Mouse (Mus musculus): ENCODE data around the gene Ybey.

Ybey gene

DNA sequence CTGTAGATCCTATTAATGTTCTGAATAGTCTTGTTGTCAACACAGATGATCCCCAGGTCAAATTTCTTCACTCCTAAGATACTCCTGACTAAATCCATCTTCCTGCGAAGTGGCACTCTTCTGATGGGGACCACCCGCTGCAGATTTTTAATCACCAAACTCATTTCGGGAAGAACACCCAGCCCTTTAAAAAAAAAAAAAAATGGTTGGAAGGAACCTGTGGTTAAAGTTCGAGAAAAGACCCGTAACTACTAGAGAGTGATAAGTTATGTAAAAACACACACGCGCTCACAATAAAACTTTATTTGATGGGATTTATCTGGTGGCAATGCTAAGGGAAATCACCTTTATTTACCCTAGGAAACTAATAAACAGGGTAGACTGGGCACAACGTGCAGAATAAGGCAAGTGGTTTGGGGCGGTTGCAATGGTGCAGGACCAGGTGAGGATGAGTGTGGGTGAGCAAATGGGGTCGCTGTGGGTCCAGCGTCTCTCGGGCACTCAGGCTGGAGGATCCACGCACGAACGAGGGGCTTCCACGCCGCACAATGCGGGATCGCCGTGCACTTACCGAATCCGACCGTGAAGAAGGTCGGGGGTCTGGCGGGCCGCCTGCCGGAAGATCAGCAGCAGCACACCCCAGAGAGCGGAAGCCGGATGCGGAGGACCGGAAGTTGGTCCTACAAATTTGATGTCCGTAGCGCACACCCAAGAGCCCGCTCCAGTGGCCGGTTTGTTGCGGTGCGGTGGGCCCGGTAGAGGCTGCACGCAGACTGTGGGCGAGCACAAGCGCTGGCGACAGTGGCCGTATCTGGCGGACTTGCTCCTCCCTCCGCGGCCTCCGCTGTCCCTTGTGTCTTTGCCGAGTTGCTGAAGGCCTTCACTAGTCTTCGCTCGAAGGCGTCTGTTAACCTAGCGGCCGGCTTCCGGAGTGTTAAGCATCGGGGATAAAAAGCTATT, at the start of gene Ybey, which contains the start of gene Mcm3ap:
Gene Ybey, minus strand, starts transcription at position 912 of the 960 bp plus-strand sequence.
Gene Mcm3ap, plus strand, starts transcription at position 725 of the 960 bp plus-strand sequence.
- DNase-seq (ENCODE audit: low read depth, low spot score) = peak; percentile 86

DNA sequence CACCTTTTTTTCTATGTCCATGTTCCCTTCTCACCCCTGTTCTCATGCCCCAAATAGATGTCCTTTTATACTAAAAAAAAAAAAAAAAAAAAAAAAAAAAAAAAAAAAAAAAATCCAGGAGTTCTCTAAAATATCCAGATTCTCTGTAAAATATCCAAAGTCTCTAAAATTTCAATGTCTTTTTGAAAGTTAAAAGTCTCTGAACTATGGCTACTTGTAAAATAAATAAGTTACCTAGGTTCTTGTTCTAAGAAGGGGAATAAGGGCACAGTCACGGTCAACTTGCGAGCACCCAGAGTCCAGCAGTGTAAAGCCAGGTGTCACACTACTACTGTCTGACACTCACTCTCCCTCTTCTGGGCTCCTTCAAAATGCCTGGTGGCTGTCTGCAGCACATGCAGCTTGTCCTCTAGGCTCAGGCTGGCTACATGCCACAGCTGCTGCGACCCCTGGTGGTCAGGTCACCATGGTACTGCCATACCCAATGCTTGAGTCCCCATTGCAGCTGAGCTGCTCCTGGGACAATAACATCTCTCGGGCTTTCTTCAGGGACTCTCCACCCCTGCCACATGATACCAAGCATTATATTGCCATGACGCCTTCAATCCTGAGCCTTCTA, 44.2 kb upstream of the Ybey start:
- peak; percentile 67 for DNase-seq (ENCODE audit: low read depth, low spot score)

- no peak for DNase-seq (ENCODE audit: low read depth, low spot score)
Measured at GRCm38 (mm10) chr10:76505865-76506264, 37.0 kb upstream of the Ybey start.

- DNase-seq (ENCODE audit: low read depth, low spot score) = no peak
Measured at GRCm38 (mm10) chr10:76504271-76504943, 35.5 kb upstream of the Ybey start.

DNA sequence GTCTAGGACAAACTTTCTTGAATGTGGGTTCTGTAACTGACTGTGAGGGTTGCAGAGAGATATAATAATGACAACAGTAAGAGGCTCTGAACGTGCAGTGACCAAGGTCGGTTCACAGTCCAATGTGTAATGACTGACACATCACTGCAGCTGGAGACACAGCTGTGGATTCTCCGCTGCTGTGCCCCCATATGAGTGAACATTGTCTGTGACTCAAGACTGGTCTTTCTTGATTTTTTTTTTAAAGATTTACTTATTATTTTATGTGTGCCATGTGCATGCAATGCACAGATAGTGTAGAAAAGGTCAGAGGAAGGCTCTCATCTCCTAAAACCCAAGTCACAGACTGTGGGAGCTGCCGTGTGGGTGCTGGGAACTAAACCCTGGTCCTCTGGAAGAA, 28.6 kb upstream of the Ybey start:
- no peak for DNase-seq (ENCODE audit: low read depth, low spot score)

DNA sequence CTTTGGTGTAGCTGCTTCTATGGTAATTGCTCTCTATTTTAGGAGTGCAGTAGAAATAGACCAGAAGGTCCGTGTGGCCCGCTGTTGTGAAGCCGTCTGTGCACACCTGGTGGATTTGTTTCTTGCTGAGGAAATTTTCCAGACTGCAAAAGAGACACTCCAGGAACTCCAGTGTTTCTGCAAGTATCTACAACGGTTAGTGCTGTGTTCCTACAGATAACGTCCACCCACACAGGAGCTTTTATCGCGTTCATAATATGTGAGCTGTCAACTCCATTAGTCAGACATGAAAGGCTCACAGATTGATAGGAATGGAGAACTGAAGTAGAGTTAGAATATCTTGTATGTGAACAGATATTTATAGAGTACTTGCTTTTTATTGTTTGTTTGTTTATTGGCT, 27.5 kb upstream of the Ybey start:
- DNase-seq (ENCODE audit: low read depth, low spot score) = no peak

GRCm38 (mm10) chr10:76495501-76495900, 26.6 kb upstream of the Ybey start:
- DNase-seq (ENCODE audit: low read depth, low spot score) = no peak

GRCm38 (mm10) chr10:76493527-76493926, 24.6 kb upstream of the Ybey start:
- no peak for DNase-seq (ENCODE audit: low read depth, low spot score)

- no peak for DNase-seq (ENCODE audit: low read depth, low spot score)
Measured at GRCm38 (mm10) chr10:76489205-76489604, 20.3 kb upstream of the Ybey start.

- DNase-seq (ENCODE audit: low read depth, low spot score) = no peak
Measured at GRCm38 (mm10) chr10:76488265-76488664, 19.4 kb upstream of the Ybey start.

DNA sequence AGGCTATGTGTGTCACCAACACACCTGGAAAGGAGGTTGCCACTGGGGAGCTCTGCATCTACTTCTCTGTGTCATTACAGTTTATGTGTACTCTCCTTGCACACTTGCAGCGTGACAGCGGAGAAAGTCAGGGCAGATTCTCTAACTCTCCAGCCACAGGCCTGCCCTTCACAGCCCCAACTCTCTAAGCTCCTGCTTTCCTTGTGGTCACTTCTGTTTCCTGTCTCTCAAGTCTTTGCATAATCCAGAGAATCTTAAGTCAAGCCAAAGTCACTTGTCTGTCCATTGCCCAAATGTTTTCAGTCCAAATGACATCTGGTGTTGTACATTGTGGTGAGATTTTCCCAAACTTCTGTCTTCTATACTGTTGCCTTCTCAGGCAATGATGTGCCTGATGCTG, 17.4 kb upstream of the Ybey start:
- DNase-seq (ENCODE audit: low read depth, low spot score) = no peak

- DNase-seq (ENCODE audit: low read depth, low spot score) = no peak
Measured at GRCm38 (mm10) chr10:76481480-76481879, 12.6 kb upstream of the Ybey start.

- DNase-seq (ENCODE audit: low read depth, low spot score) = no peak
Measured at GRCm38 (mm10) chr10:76480851-76481250, 11.9 kb upstream of the Ybey start.

DNA sequence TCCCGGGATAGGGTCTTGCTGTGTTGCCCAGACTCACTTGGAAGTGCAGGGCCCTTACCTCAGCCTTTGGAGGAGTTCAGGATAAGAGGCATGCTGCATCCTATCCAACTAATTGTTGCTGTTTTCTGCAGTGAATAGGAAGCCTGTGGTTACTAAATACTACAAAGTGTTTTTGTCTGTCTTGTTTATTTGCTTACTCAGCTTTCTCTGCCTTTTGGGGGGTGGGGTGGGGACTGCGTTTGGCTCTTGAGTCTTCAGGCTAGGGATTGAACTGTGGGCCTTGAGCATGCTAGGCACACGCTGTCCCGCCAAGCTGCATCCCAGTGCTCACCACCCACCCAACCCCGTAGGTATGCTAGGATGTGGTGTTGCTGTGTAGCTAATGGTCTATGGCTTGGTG, 4.8 kb upstream of the Ybey start:
- DNase-seq (ENCODE audit: low read depth, low spot score) = no peak

- DNase-seq (ENCODE audit: low read depth, low spot score) = no peak
Measured at GRCm38 (mm10) chr10:76462721-76463120, 6.2 kb downstream of the Ybey start.

DNA sequence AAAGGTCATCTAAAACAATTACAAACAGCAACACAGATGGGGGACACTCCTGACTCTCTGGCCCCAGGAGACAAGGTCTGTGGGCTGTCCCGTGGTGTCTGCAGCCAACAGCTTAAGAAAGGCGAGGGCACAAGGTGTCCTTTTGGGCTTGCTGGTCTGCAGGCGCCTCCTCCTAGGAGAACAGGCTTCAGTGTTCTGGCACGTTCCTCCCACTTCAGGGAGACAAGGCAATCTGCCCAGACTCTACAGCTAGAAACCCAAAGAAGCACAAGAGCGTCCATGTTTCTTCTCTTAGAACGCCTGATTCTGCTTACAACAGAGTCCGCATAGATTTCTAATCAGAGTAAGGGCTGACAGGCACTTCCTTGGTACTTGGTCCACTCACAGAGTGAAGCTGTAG, 6.6 kb downstream of the Ybey start:
- DNase-seq (ENCODE audit: low read depth, low spot score) = no peak

- DNase-seq (ENCODE audit: low read depth, low spot score) = no peak
Measured at GRCm38 (mm10) chr10:76461255-76461654, 7.7 kb downstream of the Ybey start.

- DNase-seq (ENCODE audit: low read depth, low spot score) = peak; percentile 43
Measured at GRCm38 (mm10) chr10:76455289-76455688, 13.6 kb downstream of the Ybey start.

- DNase-seq (ENCODE audit: low read depth, low spot score) = no peak
Measured at GRCm38 (mm10) chr10:76448851-76449250, 20.1 kb downstream of the Ybey start, which contains the start of gene 2610028H24Rik. 2610028H24Rik (plus strand) TSS chr10:76449081.

DNA sequence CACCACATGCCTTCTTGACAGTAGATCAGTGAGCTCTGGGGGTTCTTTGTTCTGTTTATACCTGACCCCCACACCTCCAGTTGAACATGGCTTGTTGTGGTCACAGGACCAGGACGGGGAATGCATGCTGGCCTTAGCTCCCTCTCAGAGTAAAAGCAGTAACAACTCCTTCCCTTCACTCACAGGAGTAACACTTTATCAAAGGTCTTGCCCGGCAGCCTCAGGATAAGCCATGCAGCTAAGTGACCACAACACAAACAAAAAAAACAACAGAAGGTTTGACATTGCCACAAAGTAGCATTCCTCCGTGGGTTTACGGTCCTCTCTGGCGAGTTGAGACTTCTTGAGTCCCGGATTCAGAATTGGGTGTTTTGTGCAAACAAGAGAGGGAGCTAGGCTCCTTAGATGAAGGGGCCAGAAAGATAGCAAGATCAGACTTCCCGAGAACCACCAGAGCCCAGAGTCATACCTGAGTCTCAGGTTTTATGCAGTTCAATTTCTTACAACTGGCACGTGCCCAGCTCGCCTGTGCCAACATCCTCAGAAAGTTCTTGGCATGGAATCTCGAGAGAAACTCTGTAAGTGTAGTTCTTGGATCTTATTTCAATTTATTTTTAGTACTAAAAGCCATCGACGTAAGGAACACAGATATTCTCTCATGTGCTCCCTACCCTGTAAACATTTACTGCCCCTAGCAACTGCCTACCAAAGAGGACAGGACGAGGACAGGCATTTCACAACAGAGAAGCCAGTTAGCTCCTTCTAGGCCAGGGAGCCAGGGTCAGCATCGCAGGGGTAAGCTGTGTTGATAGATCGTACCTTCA, 21.3 kb downstream of the Ybey start:
- no peak for DNase-seq (ENCODE audit: low read depth, low spot score)

- DNase-seq (ENCODE audit: low read depth, low spot score) = no peak
Measured at GRCm38 (mm10) chr10:76445996-76446681, 22.8 kb downstream of the Ybey start.
